Mouse (Mus musculus): ENCODE measurements at regions not wholly inside any gene's neighbourhood (a gene's known extent, or its start where the extent isn't known, plus 50 kb on each side); places are given as distances from the start of the nearest gene placed in this dataset.

DNA sequence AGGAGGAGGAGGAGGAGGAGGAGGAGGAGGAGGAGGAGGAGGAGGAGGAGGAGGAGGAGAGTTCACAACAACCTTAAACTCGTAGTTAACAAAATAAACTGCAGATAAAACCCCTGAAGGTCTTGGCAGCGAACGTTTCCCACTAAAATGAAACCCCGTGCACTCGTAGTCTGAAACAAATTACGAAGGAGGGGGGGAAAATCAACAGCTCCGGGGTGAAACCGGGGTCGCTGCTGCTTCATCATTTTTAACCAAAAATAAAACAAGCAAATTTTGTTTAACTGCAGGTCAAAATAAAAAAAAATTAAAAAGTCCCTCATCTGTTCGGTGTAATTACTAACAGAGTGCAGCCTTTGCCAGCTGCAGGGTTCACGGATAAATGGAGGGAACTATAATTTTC lies 456.5 kb upstream of the Nr2f2 start:
- TF ChIP-seq EP300 (IDR thresholded peaks at IDR 0.05; ENCODE audit: insufficient read depth, low read depth, low read length) (no peak), CTCF (IDR thresholded peaks at IDR 0.05; ENCODE audit: low read depth, low read length) (no peak), POLR2A (IDR thresholded peaks at IDR 0.05; ENCODE audit: insufficient read depth, low read length) (no peak)

All from ES-Bruce4 (cell line).